Mouse (Mus musculus): ENCODE results near the gene Bex2.

GRCm38 (mm10) chrX:136060698-136061097, 7.3 kb downstream of the Bex2 start:
- TF ChIP-seq CTCF (conservative IDR thresholded peaks at IDR 0.05 in 1 of 2, IDR thresholded peaks at IDR 0.05 in 1 of 2; ENCODE audit: low read depth in 2 of 2, low read length in 2 of 2) (no peak), EP300 (IDR thresholded peaks at IDR 0.05; ENCODE audit: low read length) (no peak), TCF12 (IDR thresholded peaks at IDR 0.05; ENCODE audit: low read depth, low read length) (no peak), MAFK (IDR thresholded peaks at IDR 0.05; ENCODE audit: insufficient replicate concordance, low read length) (no peak), POLR2A (IDR thresholded peaks at IDR 0.05; ENCODE audit: low read depth, low read length) (no peak), USF1 (IDR thresholded peaks at IDR 0.05; ENCODE audit: low read depth, low read length) (no peak), ZC3H11A (IDR thresholded peaks at IDR 0.05; ENCODE audit: low read depth, low read length) (no peak), POLR2AphosphoS2 (IDR thresholded peaks at IDR 0.05; ENCODE audit: low read depth, low read length) (no peak), IRF4 (IDR thresholded peaks at IDR 0.05; ENCODE audit: low read depth, low read length) (no peak), JUND (conservative IDR thresholded peaks at IDR 0.05; ENCODE audit: low read depth, low read length) (no peak)

Data from CH12.LX (cell line).